Mouse (Mus musculus) embryonic stem cell, embryonic (primary cell): Measurements from ENCODE around the gene Trcg1.

Experiments
- CTCF ChIA-PET, 4 experiments: fragments of 300-600 bp in 2 of 4; fragments of 350-600 bp in 2 of 4; sonication (Branson Sonifier 250); formaldehyde crosslinking; loops; one replicate each; lab custom pipeline; 2022; ENCODE audit warnings: inconsistent platforms in 2 of 4; lab: Charles Lee
- POLR2A ChIA-PET, 4 experiments: fragments of 300-600 bp in 2 of 4; fragments of 350-600 bp in 2 of 4; sonication (Branson Sonifier 250); formaldehyde crosslinking; loops; one replicate each; lab custom pipeline; 2022; ENCODE audit warnings: antibody characterized with exemption in 4 of 4, inconsistent platforms in 1 of 4; lab: Charles Lee

Gene Trcg1

DNA sequence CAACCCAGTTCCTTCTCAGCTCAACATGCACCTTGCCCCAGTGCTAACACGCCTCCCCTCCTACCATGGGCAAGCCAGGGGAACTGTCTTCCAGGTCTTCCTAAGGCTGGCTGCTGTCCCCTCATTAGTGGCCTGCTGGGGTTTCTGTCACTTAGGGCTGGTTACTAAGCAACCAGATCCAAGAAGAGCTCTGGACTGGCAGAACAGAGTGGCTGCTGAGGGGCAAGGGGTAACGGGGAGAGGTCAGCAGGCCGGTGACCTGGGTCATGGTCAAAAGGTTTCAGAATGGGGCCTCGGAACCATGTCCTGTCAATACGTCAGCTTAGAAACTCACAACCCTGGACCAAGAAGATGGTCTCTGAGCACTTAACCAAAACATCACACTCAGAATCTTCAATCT is 31.1 kb downstream of the Trcg1 start:
- ChIA-PET CTCF (interaction anchor here in 2 of 4 experiments (0.6 to 2.3 kb wide), 7 partner anchors 10 to 164 kb away, joined by 3 to 13 read pairs (median 3); no protein-coding TSS in a partner anchor), POLR2A (interaction anchor here (0.6 to 6.4 kb wide), 16 partner anchors 9 to 236 kb away, joined by 3 to 36 read pairs (median 4); partner anchors contain the start of genes Ppcdc (in 3 of the 4) and Rpp25 (in 1 of the 4))

DNA sequence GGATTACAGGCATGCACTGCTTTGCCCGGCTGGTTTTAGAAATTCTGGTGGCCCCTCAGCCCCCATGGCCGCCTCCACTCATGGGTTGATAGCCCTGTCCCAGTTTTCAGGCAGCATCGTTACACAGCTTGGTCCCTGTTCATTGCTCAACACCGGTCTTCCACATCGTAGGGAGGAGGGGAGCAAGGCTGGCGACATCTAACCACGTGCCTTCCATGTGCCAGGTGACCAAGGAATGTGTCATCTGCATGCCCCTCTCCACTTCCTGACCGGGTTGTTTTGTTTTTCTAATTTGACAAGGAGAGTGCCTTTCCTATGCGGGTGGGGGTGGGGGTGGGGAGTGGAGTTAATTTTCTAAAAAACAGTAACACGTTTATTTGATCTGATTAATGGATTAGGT is 31.7 kb downstream of the Trcg1 start:
- POLR2A ChIA-PET, result interaction anchor here (0.6 to 6.4 kb wide), 20 partner anchors 8 to 235 kb away, joined by 3 to 36 read pairs (median 4); partner anchors contain the start of genes Ppcdc (in 2 of the 4) and Rpp25 (in 1 of the 4)
- CTCF ChIA-PET, result interaction anchor here (0.7 to 2.4 kb wide), 16 partner anchors 8 to 315 kb away, joined by 3 to 18 read pairs (median 4); partner anchors contain the start of gene Man2c1 (in 1 of the 4)

DNA sequence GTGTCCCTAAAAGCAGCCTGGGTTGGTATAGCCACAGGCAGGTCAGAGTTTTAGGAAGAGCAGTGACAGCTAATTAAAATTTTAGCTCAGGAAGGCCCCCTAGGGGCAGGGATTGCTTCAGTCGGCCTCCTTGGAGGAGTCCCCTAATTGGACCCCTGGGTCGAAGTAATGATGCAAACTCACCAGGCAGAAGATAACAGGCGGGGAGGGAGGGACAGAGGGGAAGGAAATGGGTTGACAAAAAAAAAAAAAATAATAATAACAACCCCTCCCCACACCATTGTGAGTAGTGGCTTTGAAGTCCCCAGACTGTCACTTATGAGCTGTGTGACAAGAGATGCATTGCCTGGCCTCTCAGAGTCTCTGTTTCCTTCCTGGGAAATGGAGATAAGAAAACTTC is 32.2 kb downstream of the Trcg1 start:
- POLR2A ChIA-PET, result interaction anchor here (0.7 to 6.4 kb wide), 20 partner anchors 9 to 266 kb away, joined by 3 to 36 read pairs (median 4); partner anchors contain the start of gene Ppcdc (in 1 of the 4)

DNA sequence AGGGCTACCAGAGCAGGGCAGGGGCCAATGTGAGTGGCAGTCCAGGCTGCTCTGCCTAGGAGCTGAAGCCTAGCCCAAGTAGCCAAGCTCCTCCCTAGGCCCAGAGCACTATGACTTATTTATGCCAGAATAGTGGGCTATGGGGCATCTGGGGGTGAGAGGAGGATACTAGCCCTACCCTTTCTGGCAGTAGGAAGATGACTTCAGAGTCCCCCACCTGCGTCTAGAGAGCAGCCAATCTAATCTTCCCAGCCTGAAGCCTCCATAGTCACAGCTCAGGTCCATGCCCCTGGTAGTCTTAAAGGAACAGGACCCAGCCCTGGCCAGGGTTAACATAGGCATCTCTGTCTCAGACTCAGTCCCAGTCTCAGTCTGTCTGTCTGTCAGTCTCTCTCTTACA is 33.0 kb downstream of the Trcg1 start:
- ChIA-PET CTCF (interaction anchor here in 3 of 4 experiments (0.5 to 2.4 kb wide), 13 partner anchors 9 to 430 kb away, joined by 3 to 18 read pairs (median 4); no protein-coding TSS in a partner anchor), POLR2A (interaction anchor here in 3 of 4 experiments (0.6 to 6.4 kb wide), 14 partner anchors 8 to 150 kb away, joined by 3 to 36 read pairs (median 4); no protein-coding TSS in a partner anchor)

More for the DNA sequence above, 32.2 kb downstream of the Trcg1 start:
- CTCF ChIA-PET, result interaction anchor here (0.5 to 2.4 kb wide), 23 partner anchors 9 to 430 kb away, joined by 3 to 18 read pairs (median 3); partner anchors contain the start of gene Man2c1 (in 1 of the 4)

DNA sequence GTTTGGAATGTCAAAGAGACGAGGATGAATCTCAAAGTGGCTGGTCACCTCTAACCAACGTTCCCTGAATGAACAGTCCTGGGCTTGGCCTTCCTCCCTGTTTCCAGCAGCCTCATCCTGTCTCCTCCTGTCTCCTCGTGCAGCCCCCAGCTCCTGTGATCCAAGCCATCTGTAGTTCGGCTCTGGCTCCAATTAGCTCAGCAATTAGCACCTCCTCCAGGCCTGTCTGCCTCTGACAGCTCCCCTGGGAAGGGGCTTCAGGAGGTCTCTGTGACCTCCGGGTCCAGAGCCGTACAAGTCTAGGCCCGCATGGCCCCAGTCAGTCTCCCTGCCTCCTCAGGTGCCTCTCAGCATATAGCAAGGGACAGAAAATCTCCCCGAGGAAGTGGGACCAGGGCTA is 34.0 kb downstream of the Trcg1 start:
- POLR2A ChIA-PET, result interaction anchor here in 2 of 4 experiments (0.7 to 6.4 kb wide), 6 partner anchors 10 to 251 kb away, joined by 3 to 36 read pairs (median 3); partner anchors contain the start of gene Cox5a (in 1 of the 2)
- CTCF ChIA-PET, result interaction anchor here (0.5 to 2.4 kb wide), 4 partner anchors 9 to 694 kb away, joined by 3 to 18 read pairs (median 5); no protein-coding TSS in a partner anchor

DNA sequence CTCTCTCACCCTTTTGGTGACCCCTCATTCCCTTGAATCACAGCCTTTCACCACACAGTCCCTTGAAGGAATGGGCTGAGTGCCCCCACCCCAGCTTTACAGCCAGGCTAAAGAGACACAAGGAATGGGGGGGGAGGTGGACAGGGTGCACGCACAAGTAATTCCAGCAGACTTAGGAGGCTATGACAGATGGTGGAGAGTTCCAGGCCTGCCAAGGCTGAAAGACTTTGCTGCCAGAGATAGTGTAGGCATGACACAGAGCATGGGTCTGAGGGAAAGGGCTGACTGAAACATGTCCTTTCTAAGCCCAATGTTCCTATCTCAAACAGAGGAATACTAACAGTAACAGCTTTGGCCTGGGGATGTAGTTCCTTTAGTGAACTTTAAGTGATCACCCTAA is 34.7 kb downstream of the Trcg1 start:
- POLR2A ChIA-PET, result interaction anchor here in 2 of 4 experiments (1.1 to 6.4 kb wide), 6 partner anchors 9 to 250 kb away, joined by 3 to 36 read pairs (median 8); partner anchors contain the start of genes 1700017B05Rik (in 2 of the 2) and Cox5a (in 1 of the 2)
- CTCF ChIA-PET, result interaction anchor here (0.6 to 1.2 kb wide), 5 partner anchors 8 to 694 kb away, joined by 3 to 4 read pairs (median 3); partner anchors contain the start of gene 1700017B05Rik (in 1 of the 4)

DNA sequence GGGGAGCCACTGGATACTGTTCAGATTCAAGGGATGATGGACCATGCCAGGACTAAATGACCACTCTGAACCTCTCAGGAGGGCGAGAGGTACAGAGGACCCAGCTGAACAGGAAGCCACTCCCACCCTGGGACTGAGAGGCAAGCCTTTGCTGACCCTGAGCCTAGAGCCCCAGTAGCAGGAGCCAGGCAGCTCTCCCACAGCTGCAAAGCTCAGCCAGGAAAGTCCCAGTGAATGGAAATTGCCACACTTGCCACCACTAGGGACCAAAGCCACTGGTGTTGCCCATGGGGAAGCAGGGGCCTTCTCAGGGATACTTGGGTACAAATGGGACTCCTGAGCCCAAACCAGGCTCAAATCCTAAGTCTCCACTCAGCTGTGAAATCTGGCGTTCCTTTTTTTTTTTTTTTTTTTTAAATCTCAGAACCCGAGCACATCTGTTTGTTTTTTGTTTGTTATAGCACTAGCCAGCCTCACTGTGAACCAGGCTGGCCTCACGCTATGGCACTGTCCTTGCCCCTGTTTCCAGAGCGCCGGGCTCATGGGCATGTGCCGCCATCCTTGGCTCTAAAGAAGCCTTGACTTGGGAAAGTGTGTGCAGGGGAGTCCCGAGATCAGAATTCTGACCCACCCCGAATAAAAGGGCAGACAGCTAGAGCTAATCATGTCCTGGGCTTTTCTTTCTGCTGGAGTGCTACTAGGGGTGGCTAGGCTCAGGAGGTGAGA is 35.6 kb downstream of the Trcg1 start:
- POLR2A ChIA-PET, result interaction anchor here in 3 of 4 experiments (0.6 to 6.4 kb wide), 12 partner anchors 9 to 457 kb away, joined by 3 to 36 read pairs (median 4); partner anchors contain the start of gene 1700017B05Rik (in 3 of the 3)
- CTCF ChIA-PET, result interaction anchor here (0.6 to 0.9 kb wide), 6 partner anchors 9 to 635 kb away, joined by 3 to 6 read pairs (median 4); partner anchors contain the start of gene 1700017B05Rik (in 2 of the 4)

DNA sequence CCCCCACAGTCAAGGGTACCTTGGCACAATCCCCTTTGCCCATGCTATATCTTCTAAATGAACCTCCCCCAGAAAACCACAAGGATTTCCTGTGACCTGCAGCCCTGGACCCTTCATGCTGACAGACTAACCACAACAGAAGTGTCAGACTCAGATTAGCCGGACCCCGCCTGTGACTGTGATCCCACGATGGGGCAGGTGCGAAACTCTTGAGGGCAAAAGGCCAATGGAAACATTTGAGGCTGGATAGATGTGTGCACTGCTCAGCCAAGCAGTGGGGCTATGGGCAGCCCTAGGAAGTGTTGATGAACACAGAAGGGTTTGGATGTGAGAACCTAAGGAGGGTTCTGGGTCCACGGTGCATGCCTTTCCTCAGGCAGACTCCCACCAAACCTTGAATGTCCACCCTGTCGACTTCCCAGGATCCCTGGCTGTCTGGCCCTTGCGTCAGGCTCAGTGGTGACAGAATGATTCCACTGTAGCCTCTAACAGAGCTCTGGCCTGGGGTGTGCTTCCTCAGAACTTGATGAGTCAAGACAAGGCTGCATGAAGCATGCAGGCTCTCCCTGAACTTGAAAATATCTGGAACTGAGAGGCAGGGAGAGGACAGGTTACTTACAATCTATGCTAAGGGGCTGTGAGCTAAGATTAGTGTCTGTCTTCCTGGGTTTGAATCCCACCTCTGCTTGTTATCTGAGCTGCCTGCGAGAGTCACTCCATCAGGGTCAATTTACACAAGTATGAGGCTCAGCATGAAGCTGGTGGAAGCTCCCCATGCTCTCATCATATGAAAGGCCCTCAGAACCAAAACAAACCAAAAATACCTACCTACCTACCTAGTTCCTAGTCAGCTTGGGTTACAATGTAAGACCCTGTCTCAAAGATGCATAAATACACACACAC is 36.8 kb downstream of the Trcg1 start:
- ChIA-PET POLR2A (interaction anchor here in 3 of 4 experiments (0.6 to 7.3 kb wide), 10 partner anchors 9 to 1107 kb away, joined by 3 to 60 read pairs (median 4); partner anchors contain the start of gene 1700017B05Rik (in 3 of the 3)), CTCF (interaction anchor here in 2 of 4 experiments (0.6 to 1.4 kb wide), 4 partner anchors 11 to 380 kb away, joined by 3 to 4 read pairs (median 3); partner anchors contain the start of genes 1700017B05Rik (in 1 of the 2) and Csk (in 1 of the 2))

DNA sequence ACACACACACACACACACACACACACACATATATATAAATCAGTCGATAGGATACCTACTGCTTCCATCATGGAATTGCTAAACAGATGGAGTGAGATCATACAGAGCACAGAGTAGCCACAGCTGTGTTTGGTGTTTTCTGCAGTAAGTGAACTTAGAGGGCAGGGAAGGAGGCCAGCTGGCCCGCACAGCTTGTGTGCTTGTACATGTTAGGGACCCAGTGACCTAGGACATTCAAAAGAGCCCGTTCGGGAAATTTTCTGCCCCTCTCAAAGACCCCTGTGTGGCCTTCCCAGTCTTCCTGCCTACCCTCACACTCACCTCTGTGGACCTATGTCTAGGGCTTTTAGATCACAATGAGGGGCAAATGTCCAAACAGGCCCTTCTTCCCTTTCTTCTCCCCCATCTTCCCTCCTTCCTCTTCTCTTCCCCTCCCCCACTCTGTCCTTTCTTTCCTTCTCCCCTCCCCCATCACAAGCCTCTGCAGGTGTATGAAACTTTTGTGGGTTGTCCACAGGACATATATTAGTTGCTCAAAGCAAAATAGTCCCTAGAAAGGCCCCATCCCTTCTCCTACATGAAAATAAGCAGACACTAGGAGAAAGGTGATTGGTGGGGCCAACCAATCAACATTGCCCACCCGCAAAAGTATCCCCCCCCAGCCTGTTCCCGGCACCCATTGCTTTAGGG is 37.6 kb downstream of the Trcg1 start:
- POLR2A ChIA-PET, result interaction anchor here in 3 of 4 experiments (0.6 to 7.3 kb wide), 10 partner anchors 8 to 1108 kb away, joined by 3 to 60 read pairs (median 4); partner anchors contain the start of gene 1700017B05Rik (in 3 of the 3)
- CTCF ChIA-PET, result interaction anchor here in 2 of 4 experiments (0.6 to 1.4 kb wide), 5 partner anchors 12 to 379 kb away, joined by 3 to 4 read pairs (median 3); partner anchors contain the start of genes 1700017B05Rik (in 1 of the 2) and Csk (in 1 of the 2)

GRCm38 (mm10) chr9:57276311-57276710 is 40.0 kb downstream of the Trcg1 start:
- POLR2A ChIA-PET, result interaction anchor here in 2 of 4 experiments (0.6 to 7.3 kb wide), 6 partner anchors 9 to 982 kb away, joined by 3 to 60 read pairs (median 3); partner anchors contain the start of gene 1700017B05Rik (in 1 of the 2)

GRCm38 (mm10) chr9:57278268-57278667 is 41.9 kb downstream of the Trcg1 start:
- CTCF ChIA-PET, result interaction anchor here (0.6 to 3.2 kb wide), 4 partner anchors 10 to 375 kb away, joined by 3 to 13 read pairs (median 4); no protein-coding TSS in a partner anchor
- POLR2A ChIA-PET, result interaction anchor here (0.7 to 7.3 kb wide), 18 partner anchors 9 to 116 kb away, joined by 3 to 60 read pairs (median 4); partner anchors contain the start of gene 1700017B05Rik (in 3 of the 4)

More at GRCm38 (mm10) chr9:57276311-57276710, 40.0 kb downstream of the Trcg1 start:
- CTCF ChIA-PET, result interaction anchor here in 2 of 4 experiments (0.7 kb wide), 2 partner anchors 241 to 265 kb away, joined by 3 read pairs; no protein-coding TSS in a partner anchor

GRCm38 (mm10) chr9:57279441-57279840 is 43.1 kb downstream of the Trcg1 start:
- CTCF ChIA-PET, result interaction anchor here in 1 of 4 experiments (0.7 to 3.2 kb wide), 2 partner anchors 11 to 148 kb away, joined by 3 to 13 read pairs; no protein-coding TSS in a partner anchor
- POLR2A ChIA-PET, result interaction anchor here in 2 of 4 experiments (1.1 to 7.3 kb wide), 6 partner anchors 10 to 35 kb away, joined by 3 to 60 read pairs (median 12); partner anchors contain the start of gene 1700017B05Rik (in 2 of the 2)

DNA sequence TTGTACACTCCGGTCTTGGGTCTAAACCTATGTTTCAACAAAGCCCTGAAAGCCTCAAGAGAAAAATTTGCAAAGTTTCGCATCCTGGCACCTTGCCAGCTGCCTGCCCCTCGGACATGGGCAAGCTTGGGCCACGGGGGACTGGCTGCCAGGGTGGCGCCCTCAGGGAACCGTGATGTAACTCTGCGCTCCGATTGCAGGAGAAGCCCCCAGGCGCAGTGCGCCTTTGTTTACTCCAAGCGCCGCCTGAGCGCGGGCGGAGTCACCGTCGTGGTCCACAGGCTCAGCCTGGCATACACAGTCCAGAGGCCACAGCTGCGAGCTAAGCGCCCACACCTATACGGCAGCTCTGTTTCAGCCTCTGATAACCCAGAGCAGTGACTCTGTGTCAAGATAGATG is 45.2 kb downstream of the Trcg1 start:
- POLR2A ChIA-PET, result interaction anchor here (0.6 to 4.0 kb wide), 34 partner anchors 8 to 875 kb away, joined by 3 to 36 read pairs (median 4); partner anchors contain the start of genes 1700017B05Rik (in 3 of the 4), Ppcdc (in 1 of the 4), Rpp25 (in 1 of the 4) and Snupn (in 1 of the 4)
- CTCF ChIA-PET, result interaction anchor here in 2 of 4 experiments (0.6 to 2.8 kb wide), 3 partner anchors 13 to 14 kb away, joined by 3 to 8 read pairs (median 3); no protein-coding TSS in a partner anchor

GRCm38 (mm10) chr9:57282686-57283085 is 46.3 kb downstream of the Trcg1 start:
- ChIA-PET POLR2A (interaction anchor here (0.6 to 4.0 kb wide), 22 partner anchors 9 to 332 kb away, joined by 3 to 36 read pairs (median 4); partner anchors contain the start of genes 1700017B05Rik (in 2 of the 4), Rpp25 (in 1 of the 4), Sin3a (in 1 of the 4) and Snupn (in 1 of the 4)), CTCF (interaction anchor here in 3 of 4 experiments (0.7 to 2.8 kb wide), 4 partner anchors 13 to 426 kb away, joined by 5 to 9 read pairs (median 7); partner anchors contain the start of gene Edc3 (in 1 of the 3))

GRCm38 (mm10) chr9:57283311-57283710 is 47.0 kb downstream of the Trcg1 start:
- ChIA-PET POLR2A (interaction anchor here in 3 of 4 experiments (0.7 to 4.0 kb wide), 15 partner anchors 9 to 220 kb away, joined by 3 to 30 read pairs (median 6); partner anchors contain the start of genes 1700017B05Rik (in 2 of the 3), Rpp25 (in 1 of the 3) and Sin3a (in 1 of the 3)), CTCF (interaction anchor here in 2 of 4 experiments (1.2 to 2.8 kb wide), 3 partner anchors 13 to 24 kb away, joined by 5 to 8 read pairs (median 6); no protein-coding TSS in a partner anchor)
